Mouse (Mus musculus) c-Kit-negative CD71-positive TER-119-positive erythroid progenitor cells, embryonic 14.5 days (primary cell): Measurements from ENCODE around the gene Hpd.

Experiments used
- DNase-seq: peaks from one replicate; pipeline ENCODE4 v3.0.0-alpha.2; 2013; ENCODE audit warnings: low read depth, low spot score

The Hpd gene

DNA sequence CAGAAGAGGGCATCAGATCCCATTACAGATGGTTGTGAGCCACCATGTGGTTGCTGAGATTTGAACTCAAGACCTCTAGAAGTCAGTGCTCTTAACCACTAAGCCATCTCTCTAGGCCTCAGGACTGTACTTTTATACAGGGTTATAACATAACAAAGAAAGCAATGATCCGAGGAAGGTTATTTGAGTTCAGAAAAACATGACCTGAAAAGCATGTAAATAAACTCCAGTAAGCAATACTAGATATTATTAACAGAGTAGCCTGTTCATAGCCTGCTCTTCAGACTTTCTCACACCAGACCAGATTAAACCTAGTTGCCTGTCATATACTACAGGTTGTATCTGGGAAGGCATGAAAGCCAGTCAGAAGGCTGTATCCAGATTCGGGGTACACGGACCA, 4.8 kb upstream of the Hpd start:
- DNase-seq: no peak

DNA sequence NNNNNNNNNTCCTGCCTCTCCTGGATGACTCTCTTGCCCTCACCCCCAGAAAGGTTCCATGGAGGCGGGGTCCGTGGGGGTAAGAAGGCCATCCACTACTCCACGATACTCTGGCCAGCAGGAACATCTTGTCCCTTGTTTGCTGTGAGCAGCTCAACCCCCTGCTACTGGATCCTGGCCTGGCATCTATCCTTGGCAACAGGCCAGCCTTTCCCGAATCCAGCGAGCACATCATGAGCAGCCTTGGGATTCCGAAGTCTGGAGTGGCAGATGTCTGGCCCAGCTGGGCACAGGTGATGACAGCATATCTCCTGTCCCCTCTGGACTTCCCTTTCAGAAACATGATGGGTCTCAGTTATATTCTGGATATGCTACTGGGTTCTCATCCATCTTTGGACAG, 3.4 kb upstream of the Hpd start:
- no peak for DNase-seq

DNA sequence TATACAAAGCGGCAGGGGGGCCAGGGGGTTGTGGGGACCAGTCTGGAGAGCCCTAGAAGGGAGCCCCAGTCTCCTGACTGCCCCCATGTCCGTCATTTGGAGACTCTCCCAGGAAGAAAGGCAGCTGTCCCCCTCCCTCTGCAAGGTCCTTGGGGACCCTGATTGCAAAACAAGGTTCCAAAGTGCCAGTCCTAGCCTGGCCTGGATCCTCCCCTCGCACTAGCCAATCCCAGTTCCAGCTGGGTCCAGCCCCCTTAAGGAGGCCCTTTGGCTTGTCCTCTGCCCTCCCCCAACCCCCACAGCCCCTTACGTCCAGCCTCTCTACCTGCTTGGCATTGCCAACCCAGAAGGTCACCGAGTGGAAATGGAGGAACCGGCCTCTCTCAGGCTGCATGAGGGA, 991 bp downstream of the Hpd start:
- DNase-seq: no peak

DNA sequence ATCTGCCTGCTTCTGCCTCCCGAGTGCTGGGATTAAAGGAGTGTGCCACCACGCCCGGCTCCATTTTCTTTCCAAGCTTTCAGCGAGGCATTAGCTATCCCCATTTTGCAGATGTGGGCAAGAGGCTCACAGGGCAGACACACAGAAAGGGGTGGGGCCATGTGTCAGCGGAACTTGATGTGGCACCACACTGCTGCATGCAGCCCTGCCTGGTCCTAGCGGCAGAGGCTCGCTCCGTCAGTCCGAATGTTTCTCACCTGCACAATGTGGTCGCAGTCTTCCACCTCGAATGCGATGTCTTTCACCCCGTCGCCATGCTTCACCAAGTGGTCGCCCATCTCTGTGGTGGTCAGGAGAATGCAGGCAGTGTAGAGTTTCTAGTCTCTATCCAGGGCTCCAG, 2.1 kb downstream of the Hpd start:
- no peak for DNase-seq

DNA sequence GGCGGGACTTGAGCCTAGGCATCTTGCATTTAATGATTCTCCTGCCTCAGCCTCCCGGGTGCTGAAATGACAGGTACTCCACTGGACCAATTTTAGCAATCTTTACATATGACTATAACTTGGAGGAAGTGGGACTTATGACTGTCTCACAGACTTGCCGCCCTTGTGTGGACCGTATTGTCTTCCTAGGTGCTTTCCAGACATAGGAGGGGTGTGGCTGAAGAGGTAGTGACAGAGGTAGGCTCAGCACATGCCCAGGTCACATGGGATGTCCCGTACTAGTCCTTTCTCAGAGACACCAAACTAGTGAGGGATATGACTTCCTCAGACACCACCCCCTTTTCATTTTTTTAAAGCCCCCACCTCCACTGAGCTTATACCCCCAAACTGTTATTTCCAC, 3.7 kb downstream of the Hpd start:
- no peak for DNase-seq

DNA sequence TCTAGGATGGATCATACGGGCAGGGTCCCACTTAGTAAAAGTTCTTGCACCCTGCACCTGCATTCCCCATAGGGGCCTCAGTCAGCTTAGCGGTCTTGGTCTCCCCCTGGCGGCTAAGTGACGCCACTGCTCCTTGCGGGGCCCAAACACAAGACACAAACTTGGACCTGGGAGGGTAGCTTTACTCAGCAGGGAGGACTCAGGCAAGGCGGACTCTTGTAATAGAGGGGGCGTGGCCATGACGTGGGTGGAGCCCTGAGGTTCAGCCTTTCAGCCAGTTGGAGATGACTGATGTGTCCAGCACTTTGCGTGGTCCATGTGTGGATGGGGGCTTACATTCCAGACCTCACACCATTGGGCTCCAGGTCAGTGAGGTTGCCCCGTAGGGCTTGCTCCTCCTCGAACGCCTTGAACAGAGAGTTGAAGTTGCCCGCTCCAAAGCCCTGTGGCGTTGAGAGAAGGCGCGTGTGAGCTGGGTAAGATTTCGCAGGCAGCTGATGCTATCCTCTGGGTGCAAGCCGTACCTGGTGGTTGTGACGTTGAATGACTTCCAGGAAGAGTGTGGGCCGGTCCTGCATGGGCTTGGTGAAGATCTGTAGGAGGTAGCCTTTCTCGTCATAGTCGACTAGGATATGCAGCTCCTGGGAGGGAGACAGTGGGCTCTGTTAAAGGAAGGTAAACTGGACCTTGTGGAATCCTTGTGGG, 10.7 kb downstream of the Hpd start:
- DNase-seq: peak; percentile 81

DNA sequence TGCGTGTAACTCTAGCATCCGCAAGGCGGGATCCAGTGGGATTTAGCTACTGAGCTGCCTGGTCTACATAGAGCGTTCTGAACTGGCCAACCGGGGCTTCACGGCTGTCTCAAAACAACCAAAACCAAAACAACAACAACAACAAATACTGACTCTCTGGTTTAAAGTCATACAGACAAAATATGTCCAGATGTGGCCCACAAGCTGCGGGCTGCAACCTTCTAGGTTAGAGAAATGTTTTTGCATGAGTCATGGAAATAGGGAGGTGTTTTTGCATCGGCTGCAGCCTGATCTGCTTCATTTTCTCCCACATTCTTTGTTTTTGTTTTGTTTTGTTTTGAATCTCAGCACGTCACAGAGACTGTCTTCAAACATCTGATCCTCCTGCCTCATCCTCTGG, 12.2 kb downstream of the Hpd start:
- DNase-seq: no peak

DNA sequence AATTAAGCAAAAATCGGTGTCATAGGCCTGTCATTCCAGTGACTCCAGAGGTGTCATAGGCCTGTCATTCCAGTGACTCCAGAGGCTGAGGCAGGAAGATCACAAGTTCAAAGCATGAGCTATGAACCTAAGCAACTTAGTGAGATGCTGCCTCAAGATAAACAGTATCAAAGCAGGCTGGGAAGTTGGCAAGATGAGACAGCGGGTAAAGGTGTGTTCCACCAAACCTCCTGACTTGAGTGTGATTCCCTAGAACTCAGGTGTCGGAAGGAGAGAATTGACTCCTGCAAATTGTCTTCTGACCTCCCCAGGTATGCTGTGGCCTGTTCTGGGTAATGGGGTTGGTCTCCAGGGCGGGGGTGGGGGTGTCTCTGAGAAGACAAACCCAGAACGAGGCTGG, 13.2 kb downstream of the Hpd start, which contains the start of gene Psmd9:
Gene Psmd9, plus strand, starts transcription at position 130 of the 400 bp plus-strand sequence.
- DNase-seq: no peak

DNA sequence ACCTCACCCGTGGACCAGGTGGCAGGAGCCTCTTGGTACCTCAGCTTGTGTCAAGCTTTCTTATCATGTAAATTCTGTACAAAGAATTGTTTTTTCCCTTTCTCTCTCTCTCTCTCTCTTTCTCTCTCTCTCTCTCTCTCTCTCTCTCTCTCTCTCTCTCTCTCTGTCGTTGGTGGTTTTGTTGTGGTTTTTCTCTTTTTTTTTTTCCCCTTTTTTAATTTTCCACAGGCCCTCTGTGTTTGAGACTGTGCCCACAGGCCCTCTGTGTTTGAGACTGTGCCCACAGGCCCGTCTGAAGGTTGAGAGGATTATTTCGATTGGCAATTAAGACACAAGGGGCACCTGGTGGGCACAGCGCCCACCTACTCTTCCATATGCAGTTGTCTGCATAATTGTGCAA, 14.9 kb downstream of the Hpd start:
- no peak for DNase-seq

DNA sequence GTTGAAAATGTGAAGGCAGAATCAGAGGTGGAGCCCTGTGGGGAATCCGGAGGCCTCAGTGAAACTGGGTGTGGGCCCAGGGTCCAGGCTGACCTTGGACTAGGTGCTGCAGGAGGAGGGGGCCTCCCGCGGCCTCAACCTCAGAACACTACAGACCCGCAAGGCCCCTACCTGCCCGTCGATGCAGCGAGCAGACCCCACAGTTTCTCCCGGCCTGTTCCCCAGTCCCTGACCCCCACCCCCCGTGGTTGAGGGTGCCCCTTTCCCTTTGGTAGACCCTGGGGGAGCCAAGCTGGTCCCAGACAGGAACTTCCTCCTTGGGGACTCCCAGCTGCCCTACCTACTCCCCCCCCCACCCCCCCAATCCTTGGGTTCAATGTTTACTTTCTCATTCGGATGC, 16.1 kb downstream of the Hpd start:
- DNase-seq: no peak

DNA sequence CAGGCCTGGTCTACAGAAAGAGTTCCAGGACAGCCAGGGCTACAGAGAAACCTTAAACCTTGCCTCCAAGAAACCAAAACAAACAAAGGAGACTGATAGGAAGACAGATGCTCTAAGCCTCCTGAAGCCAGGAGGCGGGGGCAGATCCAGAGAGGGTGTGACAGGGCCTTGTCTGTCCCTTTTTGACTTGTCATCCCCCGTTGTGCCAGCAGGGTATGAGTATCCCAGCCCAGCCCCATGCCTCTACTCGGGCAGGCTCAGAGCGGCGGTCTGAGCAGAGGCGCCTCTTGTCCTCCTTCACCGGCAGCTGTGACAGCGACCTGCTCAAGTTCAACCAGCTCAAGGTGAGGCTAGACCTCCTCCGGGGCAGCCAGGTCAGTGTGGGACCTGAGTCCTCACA, 19.6 kb downstream of the Hpd start:
- DNase-seq: no peak

DNA sequence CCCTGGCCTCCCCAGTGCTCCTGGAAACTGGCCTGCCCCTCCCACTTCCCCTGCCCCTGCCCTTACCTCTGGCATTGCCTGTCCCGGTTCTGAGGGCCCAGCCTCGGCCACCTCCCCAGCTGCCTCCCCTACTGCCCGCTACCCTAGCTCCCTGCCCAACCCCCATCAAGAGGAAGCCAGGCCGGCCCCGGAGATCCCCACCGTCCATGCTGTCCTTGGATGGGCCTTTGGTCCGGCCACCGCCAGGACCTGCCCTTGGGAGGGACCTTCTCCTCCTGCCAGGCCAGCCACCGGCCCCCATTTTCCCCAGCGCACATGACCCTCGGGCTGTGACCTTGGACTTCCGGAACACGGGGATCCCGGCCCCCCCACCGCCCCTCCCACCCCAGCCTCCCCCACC, 22.2 kb downstream of the Hpd start:
- no peak for DNase-seq

DNA sequence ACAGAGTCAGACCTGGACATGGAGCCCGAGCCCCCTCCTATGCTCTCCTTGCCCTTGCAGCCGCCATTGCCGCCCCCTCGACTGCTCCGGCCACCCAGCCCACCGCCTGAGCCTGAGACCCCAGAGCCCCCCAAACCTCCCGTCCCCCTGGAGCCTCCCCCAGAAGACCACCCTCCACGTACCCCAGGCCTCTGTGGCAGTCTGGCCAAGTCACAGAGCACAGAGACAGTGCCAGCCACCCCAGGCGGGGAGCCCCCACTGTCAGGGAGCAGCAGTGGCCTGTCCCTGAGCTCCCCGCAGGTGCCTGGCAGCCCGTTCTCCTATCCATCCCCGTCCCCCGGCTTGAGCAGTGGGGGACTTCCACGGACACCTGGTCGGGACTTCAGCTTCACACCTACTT, 22.7 kb downstream of the Hpd start:
- no peak for DNase-seq

DNA sequence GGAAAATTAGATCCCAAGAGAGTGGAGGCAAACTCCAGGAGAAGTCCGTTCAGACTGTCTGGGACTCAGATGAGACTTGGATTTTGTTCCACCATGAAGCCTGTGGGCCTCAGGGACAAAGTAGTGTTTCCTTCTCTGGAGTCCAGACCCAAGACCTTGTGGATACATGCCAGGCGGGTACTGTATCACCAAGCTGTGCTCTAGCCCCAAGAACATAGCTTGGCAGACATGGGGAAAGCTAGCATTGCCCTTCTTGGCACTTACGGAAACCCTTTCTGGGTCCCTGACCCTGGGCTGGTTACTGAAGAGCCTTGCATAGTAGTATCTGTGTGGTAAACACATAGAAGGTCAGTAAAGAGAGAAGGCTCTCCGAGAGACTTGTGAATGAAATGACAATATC, 23.1 kb downstream of the Hpd start:
- DNase-seq: no peak

DNA sequence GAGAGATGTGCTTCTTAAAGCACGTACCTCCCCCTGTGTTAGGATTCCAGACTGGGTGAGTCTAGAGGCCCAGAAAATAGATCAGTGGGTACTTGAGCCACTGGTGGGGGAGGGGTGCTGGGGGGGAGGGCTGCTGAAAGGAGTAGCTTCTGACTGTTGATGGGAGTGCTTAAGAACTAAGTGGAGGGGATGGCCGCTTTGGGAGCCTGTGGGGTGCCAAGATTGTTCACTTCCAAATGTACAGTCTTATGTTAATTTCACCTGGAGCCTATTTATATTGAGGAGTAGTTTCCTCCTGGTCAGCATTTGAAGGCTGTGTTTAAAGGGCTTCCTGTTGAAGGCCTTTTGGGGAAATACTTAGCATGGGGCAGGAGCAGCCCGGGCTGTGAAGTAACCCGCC, 24.6 kb downstream of the Hpd start:
- no peak for DNase-seq

DNA sequence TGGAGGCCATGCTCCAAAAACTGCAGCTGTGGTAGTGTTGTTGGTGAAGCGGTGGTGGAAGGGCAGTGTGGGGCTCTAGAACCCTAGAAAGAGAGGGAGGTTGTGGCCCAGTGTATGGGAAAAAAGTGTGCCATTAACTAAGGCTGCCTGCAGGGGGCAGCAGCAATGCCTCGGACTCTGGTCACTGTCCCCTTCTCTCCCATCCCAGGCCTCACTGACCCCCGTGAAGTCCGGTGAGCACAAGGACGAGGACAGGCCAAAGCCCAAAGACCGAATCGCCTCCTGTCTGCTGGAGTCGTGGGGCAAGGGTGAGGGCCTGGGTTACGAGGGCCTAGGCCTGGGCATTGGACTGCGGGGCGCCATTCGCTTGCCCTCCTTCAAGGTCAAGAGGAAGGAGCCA, 25.8 kb downstream of the Hpd start:
- DNase-seq: no peak

DNA sequence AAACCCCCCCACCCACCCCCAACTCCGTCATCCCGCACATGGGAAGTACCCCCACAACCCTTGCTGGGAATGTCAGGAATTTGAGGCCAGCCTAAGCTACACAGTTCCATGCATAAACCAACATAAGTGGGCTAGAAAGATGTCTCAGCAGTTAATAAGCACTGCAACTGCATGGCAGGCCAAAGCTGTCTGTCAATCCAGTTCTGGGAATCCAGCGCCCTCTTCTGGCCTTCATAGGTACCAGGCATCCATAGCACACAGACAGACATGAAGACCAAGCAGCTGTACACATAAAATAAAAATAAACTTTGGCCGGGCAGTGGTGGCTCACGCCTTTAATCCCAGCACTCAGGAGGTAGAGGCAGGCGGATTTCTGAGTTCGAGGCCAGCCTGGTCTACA, 27.1 kb downstream of the Hpd start:
- DNase-seq: peak; percentile 74

DNA sequence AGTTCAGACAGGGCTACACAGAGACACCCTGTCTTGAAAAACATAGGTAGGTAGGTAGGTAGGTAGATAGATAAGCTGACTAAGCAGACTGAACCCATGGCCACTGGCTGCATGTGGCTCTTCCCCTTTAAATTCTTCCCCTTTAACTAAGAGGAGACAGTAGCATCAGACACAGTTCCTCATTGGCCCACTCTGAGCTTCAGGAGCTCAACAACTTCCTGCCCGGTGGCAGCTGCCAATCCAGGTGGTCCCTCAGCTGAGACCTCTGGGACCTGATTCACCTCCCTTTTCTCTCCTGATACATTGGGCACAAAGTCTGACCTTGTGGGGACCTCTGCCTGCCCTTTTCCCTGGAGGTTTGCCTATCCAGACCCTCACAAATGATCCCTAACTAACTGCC, 29.6 kb downstream of the Hpd start:
- DNase-seq: no peak

DNA sequence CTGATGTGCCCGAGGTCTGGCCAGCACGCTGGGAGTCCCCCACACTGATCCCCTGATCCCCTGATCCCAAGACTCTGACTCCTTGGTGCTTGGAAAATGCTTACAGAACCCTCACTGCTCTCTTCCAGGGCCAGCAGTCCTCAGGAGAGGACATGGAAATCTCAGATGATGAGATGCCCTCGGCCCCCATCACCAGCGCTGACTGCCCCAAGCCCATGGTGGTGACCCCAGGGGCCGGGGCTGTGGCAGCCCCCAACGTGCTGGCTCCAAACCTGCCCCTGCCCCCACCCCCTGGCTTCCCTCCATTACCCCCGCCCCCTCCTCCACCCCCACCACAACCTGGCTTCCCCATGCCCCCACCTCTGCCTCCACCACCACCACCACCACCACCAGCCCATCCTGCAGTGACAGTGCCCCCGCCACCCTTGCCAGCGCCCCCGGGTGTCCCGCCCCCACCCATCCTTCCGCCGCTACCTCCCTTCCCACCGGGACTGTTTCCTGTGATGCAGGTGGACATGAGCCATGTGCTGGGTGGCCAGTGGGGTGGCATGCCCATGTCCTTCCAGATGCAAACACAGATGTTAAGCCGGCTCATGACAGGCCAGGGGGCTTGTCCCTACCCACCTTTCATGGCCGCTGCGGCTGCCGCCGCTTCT, 30.7 kb downstream of the Hpd start:
- DNase-seq: no peak

DNA sequence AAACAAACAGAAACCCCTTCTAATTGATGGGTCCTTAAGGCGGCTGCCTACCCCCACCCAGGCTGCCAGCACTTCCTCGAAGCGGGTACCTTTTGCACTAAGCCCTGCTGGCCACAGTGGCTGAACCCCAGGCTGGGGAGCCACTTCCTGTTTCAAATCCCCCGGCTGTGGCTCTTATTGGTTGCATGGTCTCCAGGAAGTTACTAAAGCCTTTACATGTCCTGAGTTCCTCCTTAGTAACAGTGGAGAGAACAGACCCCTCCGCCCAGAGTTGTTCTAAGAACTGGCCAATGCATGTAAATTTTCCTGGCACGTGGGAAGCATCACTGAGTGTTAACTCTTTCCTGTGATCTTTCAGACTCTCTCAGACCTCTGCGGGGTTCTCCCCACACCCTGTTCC, 31.4 kb downstream of the Hpd start:
- no peak for DNase-seq

DNA sequence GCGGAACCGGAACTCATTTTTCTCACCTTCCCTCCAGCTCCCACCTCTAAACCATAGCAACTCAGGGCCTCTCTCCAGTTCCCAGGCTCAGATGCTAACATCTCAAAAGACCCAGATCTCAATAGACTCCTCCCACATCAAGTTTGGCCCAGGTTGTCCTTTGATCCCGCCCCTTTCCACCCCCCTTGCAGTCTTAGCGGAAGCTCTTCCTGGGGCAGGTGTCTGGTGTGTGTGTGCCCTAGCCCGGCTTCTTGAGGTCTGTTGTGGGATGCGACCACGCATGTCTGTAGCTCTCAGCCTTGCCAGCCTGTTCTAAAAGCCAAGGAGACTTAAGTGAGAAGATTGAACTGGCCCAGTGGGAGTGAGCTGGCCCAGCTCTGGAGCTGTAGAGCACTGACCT, 31.9 kb downstream of the Hpd start:
- no peak for DNase-seq

DNA sequence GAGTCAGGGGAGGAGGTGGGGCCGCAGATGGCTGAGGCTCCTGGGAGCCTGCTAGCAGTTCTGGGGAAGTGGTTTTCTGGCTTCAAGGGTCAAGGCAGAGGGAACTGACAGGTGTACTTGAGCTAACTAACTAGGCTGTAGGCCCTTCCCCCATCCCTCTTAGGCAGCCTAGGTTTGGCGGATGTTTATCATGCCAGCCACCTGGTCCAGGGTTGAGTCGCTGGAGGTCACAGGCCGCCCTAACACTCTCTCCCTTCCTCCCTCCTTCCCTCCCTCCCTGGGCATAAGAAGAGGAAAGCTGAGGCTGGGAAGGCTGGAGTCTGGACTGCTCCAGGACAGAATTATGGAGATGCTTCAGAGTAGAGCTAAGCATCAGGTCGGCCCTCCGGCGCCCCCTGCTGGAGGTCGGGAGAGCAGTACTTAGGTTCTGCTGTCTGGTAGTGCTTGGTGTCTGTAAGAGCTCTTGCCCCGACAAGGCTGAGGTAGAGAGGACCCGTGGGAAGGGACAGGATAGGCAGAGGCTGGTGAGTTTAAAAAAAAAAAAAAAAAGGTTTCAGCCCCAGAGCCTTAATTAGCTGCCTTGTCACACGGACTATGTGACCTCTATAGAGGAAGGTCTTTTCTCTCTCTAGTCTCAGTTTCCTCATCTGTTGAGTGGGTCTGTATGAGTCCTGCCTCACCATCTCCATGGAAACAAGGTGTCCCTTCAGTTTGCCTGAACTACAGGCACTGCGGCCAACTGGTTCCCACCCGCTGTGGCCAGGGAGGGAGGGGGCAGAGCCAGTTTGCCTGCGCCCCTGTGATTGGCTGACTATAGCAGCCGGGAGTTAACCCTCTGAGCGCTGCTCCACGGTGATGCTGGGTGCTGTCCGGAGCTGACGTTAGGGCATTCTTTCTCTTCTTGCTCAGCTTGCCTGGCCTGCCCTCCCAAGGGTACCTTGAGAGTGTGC, 32.8 kb downstream of the Hpd start:
- DNase-seq: peak; percentile 83
